Mouse (Mus musculus) embryo, embryonic 10.5 days (tissue): ENCODE measurements at regions not wholly inside any gene's neighbourhood (a gene's known extent, or its start where the extent isn't known, plus 50 kb on each side); places are given as distances from the start of the nearest gene placed in this dataset.

Source experiments
- DNase-seq: peaks from one replicate; pipeline ENCODE4 v3.0.0-alpha.2; 2015; ENCODE audit warnings: low spot score

DNA sequence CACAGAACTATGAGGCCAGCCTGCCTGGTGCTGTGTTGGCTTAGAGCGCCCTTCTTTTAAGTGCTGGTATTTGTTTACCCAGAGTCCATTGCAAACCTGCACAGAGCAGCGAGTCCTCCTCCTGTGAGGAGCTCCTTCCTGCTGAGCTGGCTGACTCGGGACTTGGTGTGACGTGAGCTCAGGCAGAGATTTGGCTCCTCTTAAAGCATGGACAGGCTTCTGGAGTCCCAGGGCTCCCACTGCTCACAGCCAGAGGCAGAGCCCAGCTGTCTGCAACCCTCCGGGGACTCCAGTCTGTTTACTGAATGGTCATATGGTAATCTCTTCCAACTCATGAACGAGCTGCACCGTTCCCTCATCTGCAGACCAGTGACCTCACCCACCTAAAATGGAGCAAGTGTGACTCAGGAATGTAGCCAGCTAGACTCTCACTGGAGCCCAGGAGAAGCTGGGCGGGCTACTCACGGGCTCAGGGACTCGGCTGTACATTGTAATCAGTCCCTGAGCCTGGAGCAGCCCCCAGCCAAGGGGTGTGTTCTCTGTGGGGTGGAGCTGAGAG lies 715.6 kb upstream of the Car8 start:
- peak; percentile 36 for DNase-seq

- no peak for DNase-seq
Measured at GRCm38 (mm10) chr4:8953181-8953580, 714.3 kb upstream of the Car8 start.

DNA sequence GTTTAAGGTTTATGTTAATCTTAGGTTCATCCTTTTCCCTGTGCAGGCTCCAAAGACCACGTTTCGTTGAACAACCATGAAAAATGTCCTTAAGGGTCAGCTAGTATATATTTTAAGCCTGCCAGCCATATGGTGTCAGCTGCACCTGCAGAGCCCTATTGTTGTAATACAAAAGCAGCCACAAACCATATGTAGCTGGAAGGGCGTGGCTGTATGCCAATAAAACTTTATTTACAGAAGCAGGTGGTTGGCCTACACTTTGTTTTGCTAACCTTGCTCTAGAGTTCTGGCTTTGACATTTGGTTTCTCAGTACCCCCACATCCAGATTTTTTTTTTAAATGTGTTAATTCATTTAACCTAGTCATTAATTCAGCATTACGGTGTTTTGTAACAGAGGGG lies 711.1 kb upstream of the Car8 start:
- DNase-seq, result no peak

- DNase-seq, result no peak
Measured at GRCm38 (mm10) chr4:8949537-8949936, 710.7 kb upstream of the Car8 start.

DNA sequence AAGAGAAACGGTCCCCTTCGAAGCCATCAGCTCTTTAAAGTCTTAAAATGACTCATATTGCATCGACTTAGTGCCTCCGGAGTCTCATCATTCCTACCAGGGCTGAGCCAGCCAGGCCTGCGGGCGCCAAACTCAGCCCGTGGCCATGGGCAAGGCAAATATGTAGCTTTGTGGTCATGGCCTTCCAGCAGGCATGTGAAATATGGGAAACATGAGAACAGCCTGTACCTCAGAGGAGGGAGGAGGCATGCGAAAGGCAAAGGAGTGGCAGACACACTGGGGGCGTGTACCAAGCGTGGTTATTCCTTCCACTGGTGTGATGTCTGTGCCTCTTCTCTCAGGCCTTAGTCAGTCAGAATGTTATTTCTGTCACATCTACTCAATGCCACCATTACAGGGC lies 706.3 kb upstream of the Car8 start:
- no peak for DNase-seq

- peak; percentile 23 for DNase-seq
Measured at GRCm38 (mm10) chr4:8943080-8943479, 704.2 kb upstream of the Car8 start.

DNA sequence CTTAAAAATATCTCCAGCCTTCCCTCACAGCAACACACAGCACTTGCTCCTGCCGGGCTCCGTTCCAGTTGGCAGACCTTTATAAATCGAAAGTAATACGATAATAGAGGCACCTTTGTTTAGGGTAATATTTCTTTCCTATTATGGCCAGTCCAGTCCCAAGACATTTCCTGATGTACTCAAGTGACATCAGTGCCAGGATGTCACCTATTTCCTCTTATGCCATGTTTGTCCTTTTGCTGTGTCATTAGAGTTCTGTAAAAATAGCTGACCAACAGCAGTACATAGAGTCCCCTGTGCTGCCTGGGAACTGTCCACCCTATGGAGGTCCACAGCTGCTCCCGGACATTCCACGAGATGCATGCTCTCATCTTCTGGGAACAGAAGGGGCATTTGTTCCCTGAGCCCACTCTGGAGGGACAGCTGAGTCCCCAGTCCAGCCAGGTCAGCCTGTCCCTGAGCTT lies 700.1 kb upstream of the Car8 start:
- DNase-seq, result no peak

DNA sequence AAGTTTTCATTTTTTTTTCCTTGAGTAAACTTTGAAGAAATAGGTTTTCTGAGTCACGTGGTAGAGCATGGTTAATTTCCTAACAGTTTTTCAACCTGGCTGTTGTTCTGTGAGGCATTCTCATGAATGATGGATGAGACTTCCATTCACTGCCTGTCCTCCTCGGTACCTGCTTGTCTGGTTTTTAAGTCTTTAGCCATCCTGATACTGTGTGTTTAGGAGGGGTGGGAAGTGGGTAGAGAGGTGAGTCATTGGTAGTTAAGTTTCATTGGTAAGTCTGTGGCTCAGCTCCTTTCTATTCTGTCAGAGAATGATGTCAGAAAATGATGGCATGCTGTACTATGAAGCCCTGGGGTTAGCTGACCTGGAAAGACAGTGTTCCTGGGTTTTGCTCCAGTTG lies 697.1 kb upstream of the Car8 start:
- no peak for DNase-seq

- DNase-seq, result no peak
Measured at GRCm38 (mm10) chr4:8934541-8934940, 695.7 kb upstream of the Car8 start.

- DNase-seq, result no peak
Measured at GRCm38 (mm10) chr4:8929346-8929745, 690.5 kb upstream of the Car8 start.

- no peak for DNase-seq
Measured at GRCm38 (mm10) chr4:8928551-8929305, 689.9 kb upstream of the Car8 start.

GRCm38 (mm10) chr4:8927276-8927906 lies 688.5 kb upstream of the Car8 start:
- DNase-seq, result no peak

DNA sequence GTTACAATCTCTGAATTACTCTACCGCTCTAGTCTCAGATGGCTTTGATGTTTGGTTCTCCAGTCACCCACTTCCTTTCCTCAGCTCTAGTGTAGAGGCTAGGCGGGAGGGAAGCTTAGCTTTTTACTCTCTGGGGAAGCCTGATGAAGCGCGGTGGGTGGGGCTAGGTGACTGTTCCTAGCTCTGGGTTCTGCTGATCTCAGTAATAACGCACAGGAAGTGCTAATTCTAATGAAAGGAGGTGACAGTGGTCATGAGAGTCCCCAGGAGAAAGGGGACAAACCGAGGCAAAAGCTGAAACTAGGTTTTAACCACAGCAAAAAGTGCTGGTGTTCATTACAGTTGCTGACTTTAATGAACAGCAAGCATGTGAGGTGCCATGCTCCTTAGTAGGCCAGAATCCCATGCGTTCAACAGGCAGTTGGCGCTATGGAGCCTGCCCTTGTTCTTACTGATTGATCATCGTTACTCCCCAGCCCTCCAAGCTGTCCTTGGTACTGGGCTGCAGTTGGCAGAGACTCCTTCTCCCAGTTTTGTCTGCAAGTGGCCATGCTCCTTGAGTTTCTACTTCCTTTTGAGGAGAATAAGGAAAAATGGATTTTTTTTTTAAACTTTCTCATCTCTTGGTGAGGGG lies 687.9 kb upstream of the Car8 start:
- no peak for DNase-seq

- peak; percentile 46 for DNase-seq
Measured at GRCm38 (mm10) chr4:8922695-8923363, 684.0 kb upstream of the Car8 start.

GRCm38 (mm10) chr4:8921477-8922385 lies 682.9 kb upstream of the Car8 start:
- peak; percentile 63 for DNase-seq

DNA sequence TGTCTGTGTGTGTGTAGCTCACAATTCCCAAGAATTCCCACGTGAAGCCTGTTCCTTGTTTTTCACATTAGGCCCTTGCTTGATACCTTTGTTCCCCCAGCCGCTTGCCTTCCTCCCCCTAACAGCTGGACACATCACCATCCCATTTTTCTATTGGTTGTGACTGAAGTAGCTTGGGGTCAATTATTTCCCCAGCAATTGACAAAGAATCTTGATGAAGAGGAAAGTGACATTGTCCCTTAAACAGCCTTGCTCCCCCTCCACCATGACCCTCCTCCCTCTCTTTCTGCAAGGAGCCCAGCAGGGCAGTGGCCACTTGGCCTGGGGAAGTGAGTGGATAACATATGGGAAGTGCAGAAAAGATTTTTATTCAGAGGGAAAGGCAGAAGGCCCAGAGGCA lies 681.5 kb upstream of the Car8 start:
- DNase-seq, result peak; percentile 48

- DNase-seq, result no peak
Measured at GRCm38 (mm10) chr4:8919366-8919984, 680.6 kb upstream of the Car8 start.
